Mouse (Mus musculus) CH12.LX (cell line): ENCODE measurements around the gene Dnajc8. TPM values are rescaled to one million over a fixed set of nuclear protein-coding genes. Genes with fewer than 3 reads are reported as not detected.

Experiments
- DNase-seq: peaks from one replicate; pipeline ENCODE4 v3.0.0-alpha.2; 2013; ENCODE audit errors: extremely low read depth
- H3K27ac ChIP-seq: 2 replicates; pipeline ENCODE4 v1.5.1; 2012; ENCODE audit warnings: low read depth, mild to moderate bottlenecking, control low read depth, moderate library complexity; ENCODE audit not compliant: insufficient read depth
- H3K27me3 ChIP-seq: replicated peaks from 2 replicates; pipeline ENCODE3; 2012; ENCODE audit warnings: inconsistent platforms
- H3K36me3 ChIP-seq, 2 experiments: replicated peaks in 1 of 2; 2 replicates each; pipeline versions ENCODE3 to v1.6.1; 2012; ENCODE audit warnings: inconsistent platforms in 1 of 2, low read length in 1 of 2, mild to moderate bottlenecking in 1 of 2, mixed read lengths in 1 of 2, moderate library complexity in 1 of 2; ENCODE audit not compliant: control insufficient read depth in 1 of 2, insufficient read depth in 1 of 2
- H3K4me1 ChIP-seq, 2 experiments: 2 replicates each; pipeline ENCODE4 v1.6.1; 2012; ENCODE audit warnings: inconsistent platforms in 1 of 2, moderate library complexity in 1 of 2; ENCODE audit not compliant: insufficient read depth in 2 of 2, control insufficient read depth in 1 of 2
- H3K4me2 ChIP-seq: 2 replicates; pipeline ENCODE4 v1.6.1; 2012; ENCODE audit warnings: low read depth, mild to moderate bottlenecking, control low read depth; ENCODE audit not compliant: poor library complexity, insufficient read depth, severe bottlenecking
- H3K4me3 ChIP-seq, 3 experiments: fragments of 150-350 bp in 1 of 3; sonication (generic) in 1 of 3; replicated peaks in 1 of 3; 2 replicates each; pipeline versions ENCODE3 to v1.5.1; 2011 to 2012; ENCODE audit warnings: low read depth in 2 of 3, low read length in 2 of 3, mild to moderate bottlenecking in 2 of 3, moderate library complexity in 2 of 3, control low read depth in 1 of 3, improper control_type of control experiment in 1 of 3, inconsistent platforms in 1 of 3, mixed read lengths in 1 of 3; ENCODE audit not compliant: poor library complexity in 1 of 3
- H3K79me2 ChIP-seq: replicated peaks from 2 replicates; pipeline ENCODE4 v1.6.1; 2012; ENCODE audit warnings: mild to moderate bottlenecking, moderate library complexity; ENCODE audit not compliant: control insufficient read depth, poor library complexity, insufficient read depth, severe bottlenecking; ENCODE audit errors: extremely low read depth
- H3K9ac ChIP-seq: 2 replicates; pipeline ENCODE4 v1.6.1; 2012; ENCODE audit warnings: low read depth, mild to moderate bottlenecking, control low read depth, moderate library complexity; ENCODE audit not compliant: insufficient read depth
- H3K9me3 ChIP-seq: replicated peaks from 2 replicates; pipeline ENCODE3; 2012; ENCODE audit warnings: low read length, inconsistent platforms, mixed read lengths
- BHLHE40 ChIP-seq: IDR thresholded peaks from 2 replicates; pipeline ENCODE4 v1.6.1; 2011; ENCODE audit warnings: mild to moderate bottlenecking, low read depth, low read length, improper control_type of control experiment
- ELF1 ChIP-seq: IDR thresholded peaks from 2 replicates; pipeline ENCODE4 v1.6.1; 2014; ENCODE audit warnings: low read depth, mild to moderate bottlenecking, inconsistent platforms, low read length, improper control_type of control experiment
- ETS1 ChIP-seq: conservative IDR thresholded peaks from 2 replicates; pipeline ENCODE4 v1.6.1; 2012; ENCODE audit warnings: low read depth, mild to moderate bottlenecking, inconsistent platforms, low read length, improper control_type of control experiment, moderate library complexity
- IRF4 ChIP-seq: IDR thresholded peaks from 2 replicates; pipeline ENCODE4 v1.6.1; 2014; ENCODE audit warnings: low read depth, mild to moderate bottlenecking, inconsistent platforms, low read length, improper control_type of control experiment
- KAT2A ChIP-seq: IDR thresholded peaks from 2 replicates; pipeline ENCODE4 v1.6.1; 2012; ENCODE audit warnings: low read length, improper control_type of control experiment, inconsistent platforms; ENCODE audit not compliant: insufficient replicate concordance
- MYC ChIP-seq: IDR thresholded peaks from 2 replicates; pipeline ENCODE4 v1.6.1; 2011; ENCODE audit warnings: low read depth, mild to moderate bottlenecking, improper control_type of control experiment, low read length
- NELFE ChIP-seq: IDR thresholded peaks from 2 replicates; pipeline ENCODE4 v1.6.1; 2011; ENCODE audit warnings: low read depth, low read length, improper control_type of control experiment
- NRF1 ChIP-seq: IDR thresholded peaks from 2 replicates; pipeline ENCODE4 v1.6.1; 2014; ENCODE audit warnings: low read depth, mild to moderate bottlenecking, inconsistent platforms, low read length, improper control_type of control experiment, moderate library complexity
- POLR2A ChIP-seq: IDR thresholded peaks from 2 replicates; pipeline ENCODE4 v1.6.1; 2011; ENCODE audit warnings: low read depth, mild to moderate bottlenecking, improper control_type of control experiment, low read length
- RAD21 ChIP-seq: IDR thresholded peaks from 2 replicates; pipeline ENCODE4 v1.6.1; 2011; ENCODE audit warnings: low read depth, mild to moderate bottlenecking, low read length, improper control_type of control experiment, moderate library complexity
- SMC3 ChIP-seq: IDR thresholded peaks from 2 replicates; pipeline ENCODE4 v1.6.1; 2011; ENCODE audit warnings: low read depth, low read length, improper control_type of control experiment
- TBP ChIP-seq: conservative IDR thresholded peaks from 2 replicates; pipeline ENCODE4 v1.6.1; 2011; ENCODE audit warnings: low read depth, low read length, improper control_type of control experiment
- TCF12 ChIP-seq: IDR thresholded peaks from 2 replicates; pipeline ENCODE4 v1.6.1; 2014; ENCODE audit warnings: low read depth, mild to moderate bottlenecking, inconsistent platforms, low read length, improper control_type of control experiment
- USF1 ChIP-seq: IDR thresholded peaks from 2 replicates; pipeline ENCODE4 v1.6.1; 2014; ENCODE audit warnings: low read depth, mild to moderate bottlenecking, inconsistent platforms, low read length, improper control_type of control experiment
- USF2 ChIP-seq: conservative IDR thresholded peaks from 2 replicates; pipeline ENCODE4 v1.6.1; 2011; ENCODE audit warnings: low read depth, low read length, improper control_type of control experiment
- ZKSCAN1 ChIP-seq: IDR thresholded peaks from 2 replicates; pipeline ENCODE4 v1.6.1; 2012; ENCODE audit warnings: low read depth, inconsistent platforms, low read length, improper control_type of control experiment, borderline replicate concordance
- ZMIZ1 ChIP-seq: IDR thresholded peaks from 2 replicates; pipeline ENCODE4 v1.6.1; 2012; ENCODE audit warnings: low read depth, mild to moderate bottlenecking, inconsistent platforms, low read length, improper control_type of control experiment
- dilution Hi-C: fragments of 300-500 bp; cut with MboI; formaldehyde crosslinking; loops from 2 replicates; pipeline ENCODE4 v1.14.3; 2020; ENCODE audit warnings: low sequenced_read_pairs; ENCODE audit not compliant: extremely low pct_unique_long_range_greater_than_20kb, extremely low pct_ligation_motif_present
- in situ Hi-C: fragments of 300-500 bp; cut with MboI; formaldehyde crosslinking; loops from 3 replicates; pipeline ENCODE4 v1.14.3; 2019; ENCODE audit warnings: low sequenced_read_pairs, low pct_ligation_motif_present, low pct_unique_long_range_greater_than_20kb, mixed read lengths
- polyA plus RNA-seq: library from polyadenylated mRNA; unstranded; fragments of >175 nt; gene quantifications from 2 replicates; pipeline ENCODE4 v1.2.1, GENCODE M21; 2012; ENCODE audit warnings: low read depth; ENCODE audit not compliant: insufficient read length
- total RNA-seq, 2 experiments: library from RNA; depleted of rRNA; stranded (reverse); fragments of 300-350 nt in 1 of 2; fragments of >200 nt in 1 of 2; gene quantifications; 2 replicates each; pipeline ENCODE4 v1.2.3; 2012 to 2014

Gene Dnajc8
- total and polyA plus RNA-seq, 3 experiments = 117 to 319 (median 187) TPM

GRCm38 (mm10) chr4:132506250-132506649 is 29.1 kb upstream of the Dnajc8 start:
- peak overlapping the region; percentile 42; the same call in 1 of the 2 replicates for H3K9ac ChIP-seq
- H3K27me3 ChIP-seq = no peaks in the 10 kb centered on the region
- H3K27ac ChIP-seq = no peak overlapping the region
- peaks cover 86% of the 10 kb centered on the region for H3K79me2 ChIP-seq
- H3K9me3 ChIP-seq = no peaks in the 10 kb centered on the region
- peaks cover 11 to 49% of the 10 kb centered on the region in 2 experiments for H3K4me1 ChIP-seq
- TF ChIP-seq BHLHE40 (no peak), ELF1 (no peak), TBP (no peak), MYC (no peak), ZKSCAN1 (no peak), NRF1 (no peak), NELFE (no peak), SMC3 (no peak)
- peak overlapping the region in 1 of 3 experiments; percentile 20 for H3K4me3 ChIP-seq
- in situ Hi-C loops (loop anchor here (25.0 kb wide), 2 partner anchors 194 to 419 kb away; partner anchors contain the start of genes Epb41 and Rab42), dilution Hi-C loops (no loop called here)
- H3K4me2 ChIP-seq = peak overlapping the region; percentile 98
- peaks cover 31 to 56% of the 10 kb centered on the region in 2 experiments for H3K36me3 ChIP-seq
- DNase-seq = no peak

- dilution Hi-C loops = no loop called here
- Histone ChIP-seq H3K4me3 (peak overlapping the region; percentile 1 to 96 (median 86)), H3K27ac (no peak overlapping the region), H3K27me3 (no peaks in the 10 kb centered on the region), H3K4me2 (peak overlapping the region; percentile 98), H3K4me1 (peaks cover 12 to 58% of the 10 kb centered on the region in 2 experiments), H3K9ac (peak overlapping the region; percentile 99), H3K36me3 (peaks cover 28 to 51% of the 10 kb centered on the region in 2 experiments), H3K79me2 (peaks cover 79% of the 10 kb centered on the region), H3K9me3 (no peaks in the 10 kb centered on the region)
- no peak for DNase-seq
- in situ Hi-C loops = loop anchor here (25.0 kb wide), 2 partner anchors 195 to 420 kb away; partner anchors contain the start of genes Epb41 and Rab42
- TF ChIP-seq POLR2A (no peak), NRF1 (no peak), ELF1 (no peak), TCF12 (no peak), USF1 (no peak), ZMIZ1 (no peak), KAT2A (no peak), ETS1 (no peak), RAD21 (no peak), USF2 (no peak), IRF4 (no peak)
These were observed 28.1 kb upstream of the Dnajc8 start for GRCm38 (mm10) chr4:132507210-132507609.
